Mouse (Mus musculus) left cerebral cortex, adult 18-20 months (tissue): ENCODE results near the gene Tnfrsf11a. TPM values are rescaled to one million over a fixed set of nuclear protein-coding genes. Genes with fewer than 3 reads are reported as not detected.
"Not testable (repeated sequence)": the region's sequence is repeated elsewhere in the genome, so short reads cannot be mapped to it uniquely, and the experiment has no call there.

Experiments
- DNase-seq, 2 experiments: peaks; one replicate each; pipeline ENCODE4 v3.0.0; 2021 to 2022; ENCODE audit warnings: low spot score in 2 of 2, mixed read lengths in 1 of 2
- long read RNA-seq, 2 experiments: library from polyadenylated mRNA; stranded (forward); transcript quantifications; one replicate each; pipeline ENCODE4 v2.0.0; 2021
- total RNA-seq, 2 experiments: library from RNA; stranded (reverse); gene quantifications; 2 replicates each; pipeline ENCODE4 v1.2.3; 2021

Gene Tnfrsf11a
- total RNA-seq: 1 to 10 TPM; 5.2 to 6.7 TPM
- long read RNA-seq, experiment 1, full-length matches to known transcripts: 5 of 14 reads
- long read RNA-seq, experiment 1, partial matches to known transcripts: 3 of 14 reads
- long read RNA-seq, experiment 1, other reads (novel, unspliced or antisense): 6 of 14 reads
- long read RNA-seq, experiment 2, full-length matches to known transcripts: 3 of 7 reads
- long read RNA-seq, experiment 2, partial matches to known transcripts: 0 of 7 reads
- long read RNA-seq, experiment 2, other reads (novel, unspliced or antisense): 4 of 7 reads

- DNase-seq: peak; percentile 60 to 67
These were observed at the start of gene Tnfrsf11a for GRCm38 (mm10) chr1:105780457-105781364. TSS of gene Tnfrsf11a (plus strand) at chr1:105780718.

- DNase-seq: no peak
These were observed 45.2 kb upstream of the Tnfrsf11a start for GRCm38 (mm10) chr1:105735318-105735717.

GRCm38 (mm10) chr1:105738334-105738733 lies 42.2 kb upstream of the Tnfrsf11a start:
- no peak for DNase-seq

GRCm38 (mm10) chr1:105739493-105739892 lies 41.0 kb upstream of the Tnfrsf11a start:
- no peak for DNase-seq

GRCm38 (mm10) chr1:105742481-105742880 lies 38.0 kb upstream of the Tnfrsf11a start:
- DNase-seq: peak in 1 of 2 experiments; percentile 16

GRCm38 (mm10) chr1:105746444-105746843 lies 34.1 kb upstream of the Tnfrsf11a start:
- DNase-seq: no peak

- no peak for DNase-seq
These were observed 33.5 kb upstream of the Tnfrsf11a start for GRCm38 (mm10) chr1:105746858-105747596.

- no peak for DNase-seq
These were observed 32.3 kb upstream of the Tnfrsf11a start for GRCm38 (mm10) chr1:105748091-105748799.

- no peak for DNase-seq
These were observed 28.3 kb upstream of the Tnfrsf11a start for GRCm38 (mm10) chr1:105752196-105752595.

GRCm38 (mm10) chr1:105752944-105753343 lies 27.6 kb upstream of the Tnfrsf11a start:
- DNase-seq: no peak

- no peak for DNase-seq
These were observed 21.7 kb upstream of the Tnfrsf11a start for GRCm38 (mm10) chr1:105758798-105759197.

- DNase-seq: no peak
These were observed 20.9 kb upstream of the Tnfrsf11a start for GRCm38 (mm10) chr1:105759422-105760165.

GRCm38 (mm10) chr1:105765586-105765985 lies 14.9 kb upstream of the Tnfrsf11a start:
- no peak for DNase-seq

GRCm38 (mm10) chr1:105766099-105766498 lies 14.4 kb upstream of the Tnfrsf11a start:
- not testable (repeated sequence) for DNase-seq

GRCm38 (mm10) chr1:105768397-105768796 lies 12.1 kb upstream of the Tnfrsf11a start:
- no peak for DNase-seq

- no peak for DNase-seq
These were observed 9.8 kb upstream of the Tnfrsf11a start for GRCm38 (mm10) chr1:105770685-105771084.

GRCm38 (mm10) chr1:105776426-105776825 lies 4.1 kb upstream of the Tnfrsf11a start:
- DNase-seq: no peak

- DNase-seq: no peak
These were observed 450 bp upstream of the Tnfrsf11a start for GRCm38 (mm10) chr1:105780079-105780456.

- peak; percentile 5 to 19 for DNase-seq
These were observed 1.1 kb downstream of the Tnfrsf11a start for GRCm38 (mm10) chr1:105781391-105782146.
